Mouse (Mus musculus): ENCODE measurements around the gene Hnf4a.

Hnf4a gene

GRCm38 (mm10) chr2:163490656-163491055, 16.0 kb upstream of the Hnf4a start:
- in situ Hi-C loops (cut with MboI, MseI), result no loop called here

DNA sequence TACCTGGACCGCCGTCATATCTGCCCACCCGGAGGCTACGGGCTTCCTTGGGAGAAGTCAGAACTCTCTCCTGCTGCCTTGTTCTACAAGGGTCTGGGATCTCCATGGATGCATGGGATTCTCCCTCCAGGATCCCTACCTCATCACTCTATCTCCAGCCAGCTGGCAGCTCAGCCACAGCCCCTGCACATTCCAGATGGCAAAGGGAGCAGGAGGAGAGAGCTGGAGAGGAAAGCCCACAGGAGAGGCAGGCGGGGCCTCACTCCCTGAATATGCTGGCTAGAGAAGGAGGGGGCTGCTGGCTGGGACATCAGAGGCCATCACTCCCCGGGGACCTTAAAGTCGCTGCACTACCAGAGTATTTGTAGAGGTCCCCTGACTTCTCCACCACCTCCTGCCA, 15.3 kb upstream of the Hnf4a start:
- in situ Hi-C loops (cut with MboI, MseI), result no loop called here

DNA sequence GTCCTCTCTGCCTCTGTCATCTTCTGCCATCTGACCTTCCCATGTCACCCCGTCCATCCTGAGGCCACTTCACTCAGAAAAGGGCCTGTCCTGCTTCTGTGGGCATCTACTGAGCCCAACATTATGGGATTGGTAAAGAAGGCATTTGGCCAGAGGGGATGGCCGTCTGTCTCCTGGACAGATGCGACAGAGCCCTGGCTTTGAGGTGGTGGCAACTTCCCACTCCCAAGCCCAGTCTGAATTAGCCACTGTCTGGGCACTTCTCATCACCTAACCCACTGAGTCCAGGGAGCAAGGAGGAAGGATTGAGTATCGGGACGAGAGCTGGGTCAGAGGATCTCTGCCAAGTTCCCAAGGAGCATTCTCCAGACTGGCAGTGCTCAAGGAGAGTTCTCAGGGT, 14.6 kb upstream of the Hnf4a start, which contains the start of gene R3hdml:
Gene R3hdml (plus strand): TSS at position 301 of the 400 bp plus-strand sequence.
- in situ Hi-C loops (cut with MboI, MseI), result no loop called here

DNA sequence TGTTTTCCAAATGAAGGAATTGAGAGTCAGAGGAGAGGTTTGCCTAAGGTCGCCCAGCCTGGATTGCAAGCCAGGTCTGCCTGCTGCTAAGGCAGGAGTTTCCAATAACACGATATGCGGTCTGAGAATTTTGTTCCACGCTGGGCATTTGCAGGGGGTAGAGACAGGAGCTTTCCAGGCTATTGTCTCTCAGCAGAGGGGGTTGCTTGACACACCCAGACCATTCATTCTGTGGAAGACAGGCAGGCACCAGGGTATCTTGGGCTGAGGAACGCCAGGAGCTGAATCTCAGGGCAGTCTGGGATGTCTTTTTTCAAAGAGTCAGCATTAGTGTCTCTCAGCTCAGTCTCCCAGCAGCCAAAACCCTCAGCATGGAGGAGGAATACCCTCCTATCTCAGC, 13.6 kb upstream of the Hnf4a start:
- in situ Hi-C loops (cut with MboI, MseI), result no loop called here

DNA sequence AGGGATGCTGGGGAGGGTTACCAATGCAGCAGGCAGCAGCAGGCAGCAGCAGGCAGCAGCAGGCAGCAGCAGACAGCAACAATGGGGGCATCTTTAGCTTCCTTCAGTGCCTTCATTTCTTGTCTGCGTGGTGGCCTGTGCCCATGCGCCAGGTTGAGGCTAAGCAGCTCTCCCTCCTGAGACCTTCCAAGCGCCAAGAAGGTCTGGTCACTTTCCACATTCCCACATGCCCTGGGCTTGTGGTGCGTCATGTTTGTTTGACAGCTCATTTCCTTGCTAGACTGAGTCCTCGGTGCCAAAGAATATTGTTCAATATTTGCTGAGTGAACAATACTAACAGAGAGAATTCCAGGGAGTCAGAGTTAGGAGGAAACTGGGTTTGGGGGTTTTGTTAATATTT, 12.6 kb upstream of the Hnf4a start:
- in situ Hi-C loops (cut with MboI, MseI), result no loop called here

DNA sequence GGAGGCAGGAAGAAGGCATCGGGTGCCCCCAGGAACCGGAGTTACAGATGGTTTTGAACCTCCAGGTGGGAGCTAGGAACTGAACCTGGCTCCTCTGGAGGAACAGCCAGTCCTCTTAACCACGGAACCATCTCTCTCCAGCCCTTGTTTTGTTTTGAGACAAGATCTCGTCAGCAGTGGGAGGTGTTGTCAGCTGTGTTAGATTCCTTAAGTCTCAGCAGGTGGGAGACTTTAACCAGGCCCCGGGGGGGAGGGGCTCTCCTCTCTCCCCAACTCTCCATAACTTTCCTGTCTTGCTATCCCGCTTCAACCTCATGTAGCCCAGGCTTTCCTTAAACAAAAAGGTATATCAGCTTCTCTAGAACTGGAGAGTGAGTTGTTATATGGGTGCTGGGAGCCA, 12.2 kb upstream of the Hnf4a start:
- in situ Hi-C loops (cut with MboI, MseI), result no loop called here

- in situ Hi-C loops (cut with MboI, MseI), result no loop called here
These were observed 4.4 kb upstream of the Hnf4a start for GRCm38 (mm10) chr2:163502219-163502618.

GRCm38 (mm10) chr2:163503191-163503590, 3.4 kb upstream of the Hnf4a start:
- in situ Hi-C loops (cut with MboI, MseI), result no loop called here

GRCm38 (mm10) chr2:163525761-163526243, 19.2 kb downstream of the Hnf4a start:
- in situ Hi-C loops (cut with MboI, MseI), result no loop called here

DNA sequence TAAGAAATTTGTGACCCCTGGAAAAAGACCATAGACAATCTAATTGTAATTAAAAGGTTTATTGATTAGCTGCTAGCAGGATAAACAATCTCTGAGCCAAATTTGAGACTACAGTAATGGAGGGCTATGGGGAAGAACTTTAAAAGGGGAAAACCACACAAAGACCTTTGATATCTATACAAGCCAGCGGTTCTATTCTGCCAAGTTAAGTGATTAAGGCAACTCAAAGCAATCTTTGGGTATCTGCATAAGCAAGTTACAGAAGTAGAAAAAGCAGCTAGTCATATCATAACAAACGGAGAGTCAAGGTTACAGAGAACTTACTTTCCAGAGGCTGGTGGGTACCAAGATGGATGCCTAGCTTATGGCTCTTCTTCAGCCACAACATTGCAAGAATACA, 20.9 kb downstream of the Hnf4a start:
- in situ Hi-C loops (cut with MboI, MseI), result no loop called here

DNA sequence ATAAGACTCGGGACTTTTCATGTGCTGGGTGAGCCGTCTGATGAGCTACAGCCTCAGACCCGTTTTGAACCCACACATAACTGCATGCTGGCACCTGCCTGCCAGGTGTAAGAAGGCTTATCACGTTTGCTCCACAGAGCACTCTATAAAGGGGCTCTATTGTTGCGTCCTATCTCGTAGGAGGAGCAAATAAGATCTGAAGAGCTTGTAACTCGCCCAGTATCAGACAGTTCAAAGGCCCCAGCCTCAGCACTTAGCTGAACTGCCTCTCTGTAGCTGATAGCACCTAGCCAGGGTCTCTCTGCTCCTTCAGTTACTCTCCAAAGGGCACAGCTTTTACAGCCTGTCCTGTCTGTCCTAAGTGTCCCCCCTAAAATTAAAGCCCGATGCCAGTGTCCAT, 23.8 kb downstream of the Hnf4a start:
- in situ Hi-C loops (cut with MboI, MseI), result loop anchor here (5.0 kb wide), 2 partner anchors 67 to 187 kb away; no protein-coding TSS in a partner anchor

GRCm38 (mm10) chr2:163531917-163532316, 25.3 kb downstream of the Hnf4a start:
- in situ Hi-C loops (cut with MboI, MseI), result loop anchor here (5.0 kb wide), 2 partner anchors 65 to 185 kb away; no protein-coding TSS in a partner anchor

- in situ Hi-C loops (cut with MboI, MseI), result loop anchor here (5.0 kb wide), 2 partner anchors 64 to 184 kb away; no protein-coding TSS in a partner anchor
These were observed 26.6 kb downstream of the Hnf4a start for GRCm38 (mm10) chr2:163533226-163533625.

DNA sequence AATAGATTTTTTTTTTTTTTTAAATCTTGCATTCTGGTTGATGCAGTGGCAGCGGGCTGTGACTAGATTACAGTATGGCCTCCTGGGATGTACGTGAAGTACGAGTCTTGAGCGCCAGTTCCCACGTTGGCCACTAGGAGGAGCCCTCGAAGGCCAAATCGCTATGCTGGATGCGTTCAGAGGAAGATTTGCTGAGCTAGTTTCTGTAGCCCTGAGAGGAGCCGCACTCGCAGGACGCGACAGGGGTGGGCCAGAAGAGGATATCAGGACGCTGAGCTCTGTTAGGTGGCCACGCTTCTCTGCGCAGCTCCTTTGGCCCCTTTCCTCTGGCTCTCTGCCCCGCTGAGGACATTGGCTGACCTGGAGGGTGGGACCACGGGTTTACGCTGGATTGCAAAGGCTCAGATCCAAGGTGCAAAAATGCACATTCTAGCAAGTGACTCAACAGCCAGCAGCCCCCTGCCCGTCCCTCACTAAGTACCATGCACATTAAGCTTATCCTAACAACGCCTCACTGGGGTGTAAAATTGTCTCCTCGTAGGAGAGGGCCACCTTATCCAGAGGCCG, 28.4 kb downstream of the Hnf4a start:
- in situ Hi-C loops (cut with MboI, MseI), result loop anchor here (5.0 kb wide), 2 partner anchors 62 to 182 kb away; no protein-coding TSS in a partner anchor

DNA sequence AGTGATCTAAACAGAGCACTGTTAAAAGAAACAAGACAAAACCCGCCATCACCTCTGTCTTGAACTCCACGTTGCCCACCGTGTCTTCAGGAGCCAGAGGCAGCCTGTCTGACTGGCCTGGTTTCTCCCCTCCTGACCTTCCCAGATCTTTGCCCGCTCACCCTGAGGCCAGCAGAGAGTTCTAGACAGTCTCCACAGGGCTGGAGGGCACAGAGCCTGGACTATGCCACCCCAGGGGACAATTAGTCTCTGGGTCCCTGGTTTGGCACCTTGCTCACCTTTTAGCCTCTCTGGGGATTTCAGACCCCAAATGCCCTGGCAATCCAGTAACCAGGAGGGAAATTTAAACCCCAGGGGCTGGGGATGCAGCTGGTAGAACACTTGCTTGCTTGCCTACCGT, 30.8 kb downstream of the Hnf4a start:
- in situ Hi-C loops (cut with MboI, MseI), result no loop called here

DNA sequence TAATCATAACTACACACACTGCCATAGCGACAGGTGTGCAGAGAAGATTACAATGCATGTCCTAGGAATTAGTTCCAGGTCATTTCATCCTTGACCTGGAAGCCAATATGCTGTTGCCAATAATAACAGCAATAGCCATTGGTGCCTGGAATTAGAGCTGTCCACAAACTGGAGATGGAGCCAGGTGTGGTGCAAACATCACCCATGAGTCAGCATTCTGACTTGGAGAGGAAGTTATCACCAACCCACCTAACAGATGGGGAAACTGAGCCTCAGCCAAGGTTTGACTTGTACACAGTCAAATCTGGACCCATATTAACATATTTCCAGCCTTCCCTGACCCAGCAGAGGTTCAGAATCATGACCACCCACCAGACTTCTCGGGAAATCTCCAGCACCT, 31.8 kb downstream of the Hnf4a start:
- in situ Hi-C loops (cut with MboI, MseI), result no loop called here

GRCm38 (mm10) chr2:163539321-163540040, 32.9 kb downstream of the Hnf4a start:
- in situ Hi-C loops (cut with MboI, MseI), result no loop called here

DNA sequence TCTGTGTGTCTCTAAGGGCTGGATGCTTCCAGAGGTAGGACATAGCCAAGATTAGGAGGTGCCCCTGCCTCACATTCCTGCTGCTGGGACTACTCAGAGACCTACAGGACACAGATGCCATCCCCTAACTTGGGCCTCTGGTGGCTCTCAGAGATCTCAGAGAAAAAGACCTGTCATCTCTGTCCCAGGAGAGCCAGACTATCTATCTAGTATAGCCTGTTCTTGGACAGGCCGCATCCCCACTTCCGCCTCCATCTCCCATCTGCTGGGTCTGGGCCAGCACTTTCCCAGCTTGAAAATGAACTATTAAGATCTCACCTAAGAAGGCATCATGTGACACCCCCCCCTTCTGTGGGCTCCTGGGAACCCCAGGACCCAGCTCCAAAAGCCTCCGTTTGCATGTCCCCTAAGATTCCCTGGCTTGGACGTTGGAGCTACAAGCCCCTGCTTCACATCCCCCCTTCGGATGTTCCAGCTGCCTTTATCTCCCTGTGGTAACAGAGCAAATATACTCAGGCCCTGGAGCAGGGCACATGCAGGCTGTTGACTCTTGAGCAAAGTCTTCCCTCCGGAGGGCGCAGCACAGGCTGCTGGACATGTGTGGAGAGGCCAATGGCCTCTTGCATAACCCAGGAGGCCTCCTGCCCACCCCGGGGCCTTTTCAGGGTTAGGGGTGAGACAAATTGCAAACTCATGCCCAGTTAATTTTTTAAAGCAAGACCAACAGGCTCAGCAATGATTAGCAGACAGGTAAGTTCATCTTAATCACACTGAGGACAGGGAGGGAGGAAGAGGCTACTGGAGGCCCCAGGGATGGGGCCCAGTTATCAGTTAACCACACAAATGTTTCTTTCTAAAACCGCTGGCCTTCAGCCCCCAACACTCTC, 33.9 kb downstream of the Hnf4a start:
- in situ Hi-C loops (cut with MboI, MseI), result no loop called here

- in situ Hi-C loops (cut with MboI, MseI), result no loop called here
These were observed 35.1 kb downstream of the Hnf4a start for GRCm38 (mm10) chr2:163541568-163542182.

DNA sequence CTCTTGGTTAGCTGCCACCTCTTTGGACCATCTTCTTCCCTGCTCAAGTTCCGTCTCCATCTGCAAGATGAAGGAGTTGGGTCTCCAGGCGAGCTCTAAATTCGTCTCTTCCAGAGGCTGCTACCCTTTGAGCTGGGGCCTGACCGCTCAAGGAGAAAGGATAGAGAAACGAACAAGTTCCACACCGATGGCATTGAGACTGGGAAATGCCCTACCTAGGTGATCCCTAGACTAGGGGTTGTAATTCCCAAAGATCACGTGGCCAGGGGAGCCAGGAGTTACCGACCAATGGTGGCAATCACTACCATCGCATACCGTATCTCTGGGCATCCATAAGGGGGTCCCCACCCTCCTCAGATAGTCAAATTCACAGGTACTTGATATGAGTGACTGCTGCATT, 36.1 kb downstream of the Hnf4a start:
- in situ Hi-C loops (cut with MboI, MseI), result no loop called here

GRCm38 (mm10) chr2:163546623-163547318, 40.2 kb downstream of the Hnf4a start:
- in situ Hi-C loops (cut with MboI, MseI), result no loop called here

All from T-helper 17 cell (primary cell).